Mouse (Mus musculus) kidney, postnatal 36 days (tissue): ENCODE measurements around the gene Noto.
"Not testable (repeated sequence)": the region's sequence is repeated elsewhere in the genome, so short reads cannot be mapped to it uniquely, and the experiment has no call there.

Source experiments
- DNase-seq, 2 experiments: peaks; one replicate each; pipeline ENCODE4 v3.0.0; 2021 to 2022; ENCODE audit warnings: mixed read lengths in 2 of 2

The Noto gene

DNA sequence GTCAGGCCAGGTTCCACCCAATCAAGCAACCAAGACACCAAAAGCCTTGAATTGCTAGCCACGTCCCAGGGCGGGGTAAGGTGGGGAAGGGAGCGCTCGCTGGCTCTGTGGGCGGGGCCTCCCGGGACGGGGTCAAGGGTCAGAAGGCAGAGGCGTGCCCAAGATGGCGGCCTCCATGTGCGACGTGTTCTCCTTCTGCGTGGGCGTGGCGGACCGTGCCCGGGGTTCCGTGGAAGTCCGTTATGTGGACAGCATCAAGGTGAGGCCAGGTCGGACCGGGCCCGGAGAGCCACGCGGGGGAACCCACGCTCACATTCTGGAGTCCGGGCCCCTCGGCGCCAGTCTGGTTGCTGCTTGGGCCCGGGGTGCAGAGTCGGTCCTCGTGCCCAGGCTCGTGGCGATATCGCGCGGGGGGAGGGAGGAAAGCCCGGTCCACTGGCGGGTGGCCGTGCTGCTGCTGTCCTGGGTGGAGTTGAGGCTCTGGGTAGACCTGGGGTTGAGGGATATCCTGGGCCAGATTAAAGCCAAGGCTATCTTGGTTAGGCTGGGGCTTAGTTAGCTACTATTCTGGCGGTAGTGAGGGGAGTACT is 8.3 kb downstream of the Noto start, which contains the start of gene Smyd5:
Gene Smyd5 (plus strand): TSS at position 148 of the 590 bp plus-strand sequence.
- DNase-seq, result peak; percentile 90 to 96

DNA sequence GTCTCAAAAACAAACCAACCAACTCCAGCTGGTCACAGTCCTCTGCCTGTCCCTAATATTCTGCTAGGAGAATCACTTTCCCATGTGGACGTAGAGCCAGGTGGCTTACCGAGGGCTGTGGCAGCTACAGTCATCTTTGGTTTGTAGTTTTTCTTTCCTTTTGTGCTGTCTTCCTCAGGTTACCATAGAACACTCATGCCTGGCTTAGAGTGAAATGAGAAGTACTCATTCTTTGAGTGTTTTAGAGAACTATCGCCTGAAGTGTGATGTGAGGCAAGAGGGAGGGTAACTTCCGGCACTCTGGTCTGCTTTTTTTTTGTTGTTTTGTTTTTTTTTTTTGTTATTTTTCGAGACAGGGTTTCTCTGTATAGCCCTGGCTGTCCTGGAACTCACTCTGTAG is 10.2 kb downstream of the Noto start:
- no peak for DNase-seq

DNA sequence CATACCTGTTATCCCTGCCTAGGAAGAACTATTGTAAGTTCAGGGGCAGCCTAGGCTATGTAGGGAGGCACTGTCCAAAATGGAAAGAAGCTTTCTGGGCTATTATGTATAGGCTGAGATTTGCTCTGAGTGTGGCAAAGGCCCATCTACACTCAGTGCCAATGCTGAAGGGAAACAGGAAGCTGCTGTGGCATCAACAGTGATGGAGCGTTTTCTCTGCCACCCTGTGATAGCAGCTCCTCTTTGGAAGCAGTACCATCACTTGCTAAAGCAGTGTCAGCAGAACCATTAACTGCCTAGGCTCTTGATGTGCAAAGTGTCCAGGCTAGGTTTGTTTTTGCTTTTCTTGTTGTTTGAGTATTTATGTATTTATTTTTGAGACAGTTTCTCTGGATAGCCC is 12.5 kb downstream of the Noto start:
- DNase-seq, result no peak

DNA sequence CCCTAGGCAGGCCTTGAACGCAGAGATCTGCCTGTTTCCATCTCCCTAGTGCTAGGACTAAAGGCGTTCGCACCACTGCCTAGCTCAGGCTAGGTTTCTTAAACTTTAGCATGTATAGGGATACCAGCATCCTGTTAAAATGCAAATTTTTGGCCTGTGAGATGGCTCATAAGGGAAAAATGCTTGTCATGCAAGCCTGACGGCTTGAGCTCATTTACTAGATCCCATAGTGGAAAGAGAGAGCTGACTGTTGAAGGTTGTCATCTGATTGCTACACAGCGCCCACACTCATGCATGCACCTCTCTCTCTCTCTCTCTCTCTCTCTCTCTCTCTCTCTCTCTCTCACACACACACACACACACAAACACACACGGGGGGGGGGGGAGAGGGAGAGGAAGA is 12.9 kb downstream of the Noto start:
- DNase-seq, result no peak

DNA sequence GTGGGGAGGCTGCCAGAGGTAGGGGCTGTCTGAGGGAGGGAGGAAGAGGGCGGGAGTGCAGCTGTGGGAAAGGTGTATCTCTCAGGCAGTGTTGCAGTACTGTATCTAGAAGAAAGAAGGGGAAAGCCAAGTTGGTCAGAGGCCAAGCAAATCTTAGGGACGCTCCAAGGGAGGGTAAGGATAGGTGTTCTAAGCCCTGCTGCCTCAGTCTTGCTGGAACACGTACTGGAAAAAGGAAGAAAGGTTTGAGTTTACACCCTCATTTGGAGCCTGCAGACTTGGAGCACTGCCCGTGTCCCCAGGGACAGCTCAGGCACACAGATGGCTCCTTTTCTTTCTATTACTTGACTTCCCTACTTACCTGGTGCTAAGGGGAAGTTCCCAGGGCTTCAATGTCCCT is 17.5 kb downstream of the Noto start:
- DNase-seq, result no peak

DNA sequence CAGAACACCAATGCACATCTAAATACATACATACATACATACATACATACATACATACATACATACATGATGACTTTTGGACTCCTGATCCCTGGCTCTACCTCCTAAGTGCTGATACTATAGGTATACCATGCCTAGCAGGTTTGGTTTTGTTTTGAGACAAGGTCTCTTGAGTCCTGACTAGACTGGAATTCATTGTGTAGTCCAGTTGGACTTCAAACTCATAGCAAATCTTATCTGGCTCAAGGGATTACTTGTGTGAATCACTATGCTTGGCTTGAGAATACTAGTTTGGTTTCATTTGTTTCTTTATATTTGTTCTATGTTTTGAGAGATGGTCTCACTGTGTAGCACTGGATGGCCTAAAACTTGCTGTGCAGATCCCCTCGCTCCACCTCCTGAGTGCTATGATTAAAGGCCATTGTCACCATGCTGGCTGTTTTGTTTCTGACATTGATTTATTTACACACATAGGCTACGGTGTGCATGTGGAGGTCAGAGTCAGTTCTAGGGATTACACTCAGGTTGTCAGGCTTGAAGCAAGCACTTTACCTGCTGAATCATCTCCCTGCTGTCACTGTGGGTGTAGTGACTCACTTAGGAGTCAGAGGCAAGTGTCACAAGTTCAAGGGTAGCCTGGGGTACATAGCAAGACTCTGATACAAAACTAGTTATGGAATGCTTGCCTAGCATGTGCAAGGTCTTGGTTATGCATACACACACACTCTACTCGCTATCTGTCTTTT is 20.0 kb downstream of the Noto start:
- DNase-seq, result no peak

DNA sequence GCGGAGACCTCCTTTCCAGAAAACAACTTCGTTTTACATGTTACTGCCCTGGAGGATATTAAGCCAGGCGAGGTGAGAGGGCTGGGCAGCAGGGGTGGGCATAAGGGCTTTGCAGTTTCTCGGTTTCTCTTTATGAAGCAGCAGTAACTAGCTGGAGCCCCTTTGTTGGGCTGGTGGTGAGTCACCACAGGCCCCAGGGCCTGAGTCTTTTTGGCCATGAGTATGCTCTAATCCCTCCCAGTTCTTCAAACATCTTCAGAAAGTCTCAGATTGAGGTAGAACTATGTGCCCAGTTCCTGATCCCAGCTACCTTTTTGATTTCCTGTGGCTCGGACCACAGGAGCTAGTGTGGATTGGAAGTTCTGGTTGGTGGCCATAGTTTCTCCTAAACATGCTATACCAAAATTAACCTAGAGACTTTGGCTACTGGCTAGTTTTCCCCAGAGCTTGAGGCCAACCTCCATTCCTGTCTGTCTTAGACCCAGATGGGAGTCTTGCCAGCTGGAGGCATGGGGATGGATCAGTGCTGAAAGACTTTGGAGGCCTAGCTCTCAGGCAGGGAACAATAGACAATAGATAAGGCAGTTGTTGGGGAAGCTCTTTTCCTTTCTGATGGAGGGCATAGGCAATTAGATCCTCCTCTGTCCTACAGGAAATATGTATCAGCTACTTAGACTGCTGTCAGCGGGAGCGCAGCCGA is 20.7 kb downstream of the Noto start:
- no peak for DNase-seq

DNA sequence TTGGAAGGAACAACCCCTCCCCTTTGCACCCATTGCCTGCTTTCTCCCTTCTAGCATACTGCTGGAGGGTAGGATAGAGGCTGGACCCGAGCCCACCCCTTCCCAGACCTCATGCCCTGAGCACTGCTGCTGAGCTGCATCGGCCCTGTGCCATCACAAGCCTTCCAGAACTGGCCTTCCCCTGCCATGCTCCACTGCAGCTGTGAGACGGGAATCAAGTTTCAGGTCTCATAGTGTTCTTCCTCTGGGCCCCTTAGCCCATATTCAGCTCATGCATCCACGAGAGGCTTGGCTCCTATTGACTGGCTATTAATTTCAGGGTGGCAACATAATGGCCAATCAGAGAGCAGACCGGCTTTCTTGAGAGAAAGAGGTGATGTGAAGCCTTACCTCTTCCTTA is 21.6 kb downstream of the Noto start:
- DNase-seq, result no peak

DNA sequence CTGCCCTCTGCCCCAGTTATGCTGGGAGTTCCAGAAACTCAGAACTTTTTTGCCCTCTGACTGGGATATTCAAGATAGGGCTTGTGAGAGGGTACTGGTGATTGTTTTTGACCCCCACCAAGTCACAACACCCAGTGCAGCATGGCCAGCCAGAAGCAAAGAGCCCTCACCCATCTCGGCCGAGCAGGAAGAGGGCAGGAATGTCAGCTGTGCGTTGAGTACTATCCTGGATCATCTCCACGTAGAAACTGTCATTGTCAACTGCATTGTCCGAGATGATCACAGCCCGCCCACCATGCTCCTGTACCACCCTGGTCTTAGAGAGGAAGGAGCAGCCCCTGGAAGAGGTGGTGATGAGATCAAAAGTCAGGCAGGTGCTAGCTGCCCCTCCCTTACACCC is 23.7 kb downstream of the Noto start:
- no peak for DNase-seq

DNA sequence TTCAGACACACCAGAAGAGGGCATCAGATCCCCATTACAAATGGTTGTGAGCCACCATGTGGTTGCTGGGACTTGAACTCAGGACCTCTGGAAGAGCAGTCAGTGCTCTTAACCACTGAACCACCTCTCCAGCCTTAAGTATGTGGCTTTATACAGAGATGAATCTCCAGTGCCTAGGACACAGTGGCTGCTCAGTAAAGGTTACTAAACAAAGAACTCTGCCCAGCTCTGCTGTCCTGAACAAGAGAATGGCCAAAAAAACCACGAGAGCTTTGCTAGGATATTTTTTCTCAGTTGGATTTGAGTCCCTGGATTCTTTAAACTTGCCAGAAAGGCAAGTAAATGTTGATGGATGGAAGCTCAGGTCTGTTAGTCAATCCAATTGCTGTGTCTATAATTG is 26.5 kb downstream of the Noto start:
- not testable (repeated sequence) for DNase-seq

DNA sequence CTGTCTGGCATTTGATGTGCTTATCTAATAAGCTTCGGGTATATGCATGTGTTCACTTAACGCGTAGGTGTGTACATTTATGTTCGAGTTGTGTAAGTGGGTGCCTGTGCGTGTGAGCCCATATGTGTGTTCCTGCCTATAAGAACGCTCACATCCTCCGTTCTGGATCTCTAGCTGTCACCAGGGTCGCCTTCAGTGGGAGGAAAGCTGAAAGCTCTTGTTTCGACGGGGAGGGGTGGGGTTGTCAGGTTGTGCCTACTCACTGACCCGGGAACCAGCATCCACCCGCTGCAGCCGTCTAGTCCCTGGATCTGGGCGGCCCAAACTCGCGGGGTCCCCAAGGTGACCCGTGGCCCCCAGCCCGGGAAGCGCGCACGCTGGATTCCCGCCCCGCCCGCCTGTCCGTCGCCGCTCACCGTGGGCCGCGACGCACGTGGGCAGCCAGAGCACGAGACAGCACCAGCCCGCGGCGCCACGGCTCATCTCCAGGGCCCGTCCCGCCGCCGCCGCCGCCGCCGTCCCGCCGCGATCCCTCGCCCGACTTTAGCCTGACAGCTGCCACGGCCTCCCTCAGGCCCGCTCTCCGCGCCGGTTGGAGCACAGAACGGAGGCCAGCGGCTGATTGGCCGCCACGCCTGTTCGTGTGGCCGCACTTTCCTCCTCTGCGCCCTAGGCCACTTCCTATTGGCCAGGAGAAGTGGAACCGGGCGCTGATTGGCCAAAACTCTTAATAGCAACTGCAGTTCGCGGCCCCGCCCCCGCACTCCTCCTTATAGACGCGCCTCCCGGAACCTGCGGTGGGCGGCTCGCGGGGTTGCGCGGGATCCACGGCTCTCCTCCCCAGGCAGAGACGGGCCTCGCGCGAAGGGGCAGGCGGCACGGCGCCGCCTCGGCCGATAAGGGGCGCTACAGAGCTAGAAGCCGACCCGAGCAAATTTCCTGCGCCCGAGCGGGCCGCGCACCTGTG is 27.3 kb downstream of the Noto start, which contains the start of gene Cct7:
Gene Cct7 (plus strand): TSS at position 818 of the 967 bp plus-strand sequence.
- peak; percentile 99 to 100 for DNase-seq

DNA sequence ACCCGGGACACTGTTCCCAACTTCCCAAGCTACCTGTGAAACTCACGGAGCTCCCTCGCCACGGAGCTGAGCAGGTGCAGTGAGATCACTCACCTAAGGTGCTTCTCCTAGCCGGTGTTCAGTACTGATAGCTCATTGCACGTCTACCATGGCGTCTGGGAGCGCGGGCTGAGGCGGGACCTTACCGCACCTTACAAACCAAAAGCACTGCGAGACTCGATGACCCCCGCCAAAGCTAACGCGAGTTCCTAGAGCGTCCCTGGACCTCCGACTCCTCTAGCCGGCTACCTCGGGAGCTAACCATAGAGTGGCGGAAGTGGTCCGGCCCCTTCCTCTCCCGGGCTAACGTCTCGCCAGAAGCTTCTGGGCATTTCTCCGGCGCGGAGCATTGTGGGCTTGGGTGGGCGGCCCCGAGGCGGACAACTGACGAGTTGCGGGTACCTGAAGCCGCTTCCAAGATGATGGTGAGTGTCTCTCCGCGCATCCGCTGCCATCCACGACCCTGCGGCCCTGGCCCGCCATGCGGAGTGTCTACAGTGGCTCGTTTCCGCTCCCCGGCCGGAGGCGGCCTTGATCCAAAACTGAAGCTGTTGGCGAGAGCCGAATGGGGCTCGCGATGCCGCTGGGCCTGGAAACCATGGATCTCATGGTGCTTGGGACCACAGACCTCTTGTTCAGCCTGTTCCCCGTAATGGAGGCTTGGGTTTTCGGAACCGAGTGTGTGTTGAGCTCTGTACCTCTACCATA is 28.2 kb downstream of the Noto start, which contains the start of gene Pradc1:
Gene Pradc1 (minus strand): TSS at position 307 of the 747 bp plus-strand sequence.
- DNase-seq, result peak; percentile 98 to 99

DNA sequence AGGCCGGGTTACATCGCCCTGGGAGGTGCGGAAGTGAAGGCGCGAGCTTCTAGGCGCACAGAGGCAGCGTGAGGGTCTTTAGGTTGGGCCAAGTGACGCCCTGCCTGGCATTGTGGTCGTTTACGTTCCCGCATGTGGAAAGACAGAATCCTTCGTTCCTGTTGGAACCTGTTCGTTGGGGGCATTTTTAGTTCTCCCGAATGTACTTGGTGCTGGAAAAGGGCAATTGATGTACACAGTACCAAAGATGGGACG is 28.7 kb downstream of the Noto start:
- DNase-seq, result no peak

DNA sequence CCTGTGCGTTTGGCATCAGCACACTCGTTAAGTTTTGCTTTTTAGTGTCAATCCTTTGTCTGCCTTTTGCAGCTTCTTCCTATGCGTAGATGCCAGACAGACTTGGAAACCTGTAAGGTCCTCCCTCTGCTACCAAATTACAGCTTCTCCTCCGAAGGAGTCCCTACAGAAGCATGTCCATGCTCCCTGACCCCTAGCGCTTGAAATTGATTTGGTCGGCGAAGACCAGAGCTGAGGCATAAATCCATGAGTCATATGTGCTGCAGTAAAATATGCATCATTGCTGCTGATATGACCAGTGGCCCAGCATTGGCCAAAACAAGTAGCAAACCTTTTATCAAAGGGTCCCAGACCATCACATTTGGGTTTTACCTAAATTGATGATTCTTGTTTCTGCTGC is 29.1 kb downstream of the Noto start:
- DNase-seq, result no peak

DNA sequence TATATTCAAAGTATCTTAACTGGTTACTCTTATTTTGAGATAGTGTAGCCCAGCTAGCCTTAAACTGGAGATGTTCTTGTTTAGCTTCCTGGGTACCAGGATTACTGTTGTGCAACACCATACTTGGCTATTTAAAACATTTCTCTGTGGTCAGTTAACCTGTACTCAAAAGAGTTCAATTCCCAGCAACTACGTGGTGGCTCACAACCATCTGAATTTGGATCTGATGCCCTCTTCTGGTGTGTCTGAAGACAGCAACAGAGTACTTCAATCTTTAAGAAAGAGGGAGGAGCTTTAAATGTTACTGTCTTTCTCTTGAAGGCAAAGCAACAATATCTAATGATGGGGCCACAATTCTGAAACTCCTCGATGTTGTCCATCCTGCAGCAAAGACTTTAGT is 35.9 kb downstream of the Noto start:
- no peak for DNase-seq

DNA sequence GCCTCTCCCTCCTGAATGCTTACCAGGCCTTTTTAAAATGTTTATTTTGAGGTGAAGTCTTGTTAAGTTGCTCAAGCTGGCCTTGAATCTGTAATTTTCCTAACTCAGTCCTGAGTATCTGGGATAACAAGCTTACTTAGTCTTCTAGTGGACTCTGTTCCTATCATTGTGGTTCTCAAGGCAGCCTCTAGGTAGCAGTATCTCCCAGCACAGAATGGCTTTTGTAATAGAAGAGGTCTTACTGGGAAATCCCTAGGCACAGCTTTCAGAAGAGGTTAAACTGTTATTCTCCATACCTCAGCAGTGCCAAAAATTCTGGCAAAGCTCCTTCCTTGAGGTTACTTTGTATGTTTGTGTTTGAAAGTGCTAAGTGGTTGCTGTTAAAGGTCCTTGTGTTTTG is 41.7 kb downstream of the Noto start:
- no peak for DNase-seq

DNA sequence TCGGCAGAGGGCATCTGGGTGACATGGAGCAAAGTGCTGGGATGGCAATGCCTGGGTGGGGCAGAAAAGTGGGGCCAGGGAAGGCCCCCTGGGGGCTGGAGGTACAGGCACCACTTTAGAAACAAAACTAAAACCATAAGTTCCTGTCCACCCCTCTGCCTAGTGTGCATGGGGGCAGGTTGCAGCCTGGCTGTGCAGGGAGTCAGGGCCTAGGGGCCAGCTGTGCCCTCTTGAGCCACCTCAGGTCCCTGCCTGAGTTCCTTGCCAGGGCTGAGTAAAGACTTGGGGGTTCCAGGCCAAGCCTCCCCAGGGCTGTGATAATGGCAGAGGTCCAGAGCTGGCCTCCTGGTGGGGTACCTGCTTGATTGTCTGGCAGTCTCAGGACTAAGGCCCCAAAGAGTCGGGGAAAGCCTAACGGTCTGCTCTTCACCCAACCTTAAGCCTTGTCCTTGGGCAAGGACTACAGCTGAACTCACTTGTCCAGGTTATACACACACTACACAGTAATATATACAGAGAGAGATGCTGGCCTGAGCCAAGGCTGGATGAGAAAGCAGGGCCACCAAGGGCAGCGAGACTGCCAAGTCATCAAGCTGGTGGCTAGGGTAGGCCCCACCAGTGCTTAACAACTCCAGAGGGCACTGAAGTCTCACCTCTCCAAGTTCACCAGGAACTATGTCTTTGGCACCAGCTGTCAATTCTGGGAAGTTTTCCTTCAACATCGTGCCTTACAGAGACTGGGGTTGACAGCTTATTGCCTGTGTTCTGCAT is 46.2 kb downstream of the Noto start:
- no peak for DNase-seq

DNA sequence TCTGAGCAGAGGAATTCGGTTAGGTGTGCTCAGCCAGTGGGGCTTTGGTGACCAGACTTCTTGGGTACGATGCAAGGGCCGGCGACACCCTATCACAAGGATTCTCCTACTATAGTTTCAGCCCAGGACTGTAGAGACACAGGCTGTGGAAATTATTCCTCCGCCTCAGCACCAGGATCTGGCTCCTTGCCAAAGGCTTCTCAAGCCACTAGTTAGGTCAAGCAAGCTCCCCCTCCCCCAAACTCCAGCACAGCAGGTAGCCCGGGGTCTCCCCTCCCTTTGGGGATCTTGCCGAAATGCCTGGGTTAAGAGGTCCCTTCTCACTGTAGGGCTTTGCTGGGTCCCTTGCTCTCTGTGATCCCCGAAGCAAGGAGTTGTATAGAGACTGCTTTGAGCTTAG is 48.3 kb downstream of the Noto start:
- no peak for DNase-seq

DNA sequence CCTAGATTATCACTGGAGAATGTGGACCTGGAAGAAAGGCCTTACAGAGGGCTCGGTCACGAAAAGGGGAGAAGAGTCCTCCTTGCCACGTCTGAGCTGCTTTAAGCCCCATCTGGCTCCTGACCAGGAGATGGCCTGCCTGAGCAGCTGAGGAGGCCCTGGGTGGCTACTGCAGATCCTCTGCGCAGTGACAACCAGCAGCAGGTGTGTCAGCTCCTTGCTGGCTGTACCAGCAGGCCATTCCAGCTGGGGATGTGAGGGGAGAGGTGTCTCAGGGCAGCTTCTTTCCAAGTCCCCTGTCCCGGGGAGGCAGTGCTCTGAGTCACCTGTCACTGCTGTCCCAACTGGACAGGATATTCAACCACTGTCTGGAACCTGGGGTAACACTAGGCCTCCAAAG is 48.9 kb downstream of the Noto start:
- no peak for DNase-seq

DNA sequence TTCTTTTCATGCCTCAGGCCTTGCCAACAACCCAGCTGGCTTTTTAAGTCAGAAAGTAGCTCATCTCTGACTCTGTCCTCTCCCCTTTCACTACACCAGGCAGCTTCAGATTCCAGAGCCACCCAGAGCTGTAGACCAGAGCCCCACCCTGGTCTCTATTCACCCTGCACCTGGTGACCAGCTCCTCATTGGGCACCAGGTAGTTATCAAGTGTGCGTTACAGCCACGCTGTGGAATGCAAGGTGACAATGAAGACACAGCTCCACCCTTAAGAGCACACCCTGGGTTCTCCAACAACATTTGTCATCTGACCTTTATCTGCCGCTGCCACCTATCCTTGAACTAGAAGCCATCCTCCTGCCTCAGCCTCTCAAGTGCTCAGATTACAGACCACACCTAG is 51.9 kb downstream of the Noto start:
- DNase-seq, result no peak

DNA sequence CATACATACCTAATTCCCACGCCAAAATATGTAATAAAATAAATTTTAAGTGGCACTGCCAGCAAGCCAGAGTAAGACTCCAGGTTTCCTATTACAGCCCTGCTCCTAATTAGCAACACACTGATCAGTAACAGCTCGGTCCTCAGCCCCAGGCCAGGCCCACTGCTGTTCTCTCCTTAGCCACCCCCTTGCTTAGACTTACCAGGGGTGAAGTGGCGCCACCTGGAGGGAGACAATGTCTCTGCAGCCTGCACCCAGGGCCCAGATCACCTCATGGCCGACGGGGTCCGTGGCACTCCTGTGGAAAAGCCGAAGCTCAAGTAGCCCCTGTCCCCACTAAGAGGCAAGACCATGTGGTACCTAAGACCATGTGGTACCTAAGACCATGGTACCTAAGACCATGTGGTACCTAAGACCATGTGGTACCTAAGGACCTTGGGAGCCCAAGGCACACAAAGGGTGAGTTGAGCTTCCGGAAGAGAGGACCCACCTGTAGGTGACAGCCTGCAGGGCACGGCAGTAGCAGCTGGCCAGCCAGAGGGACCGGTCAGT is 53.8 kb downstream of the Noto start:
- DNase-seq, result peak in 1 of 2 experiments; percentile 49
